Mouse (Mus musculus): ENCODE measurements at regions not wholly inside any gene's neighbourhood (a gene's known extent, or its start where the extent isn't known, plus 50 kb on each side); places are given as distances from the start of the nearest gene placed in this dataset.
A peak's percentile ranks its signal among the peaks of the same experiment; 100 is the strongest.

GRCm38 (mm10) chr5:75756168-75756567 lies 181.5 kb downstream of the Kit start:
- no peak overlapping the region for H3K9ac ChIP-seq (replicated peaks)
- H3K4me3 ChIP-seq (replicated peaks), result no peak overlapping the region
- no peak overlapping the region for H3K27ac ChIP-seq (replicated peaks)
- no peaks in the 10 kb centered on the region for H3K27me3 ChIP-seq (replicated peaks)
- ATAC-seq (ENCODE audit: low FRiP score), result no peak
- 66% methylated on average over 7 of the region's 7 CpGs for WGBS
- H3K4me2 ChIP-seq, result no peak overlapping the region
- H3K36me3 ChIP-seq, result no peaks in the 10 kb centered on the region
- no peaks in the 10 kb centered on the region for H3K9me3 ChIP-seq (replicated peaks)
- no peaks in the 10 kb centered on the region for H3K4me1 ChIP-seq

- ATAC-seq (ENCODE audit: low FRiP score), result no peak
- no peak overlapping the region for H3K4me3 ChIP-seq (replicated peaks)
- H3K27ac ChIP-seq (replicated peaks), result no peak overlapping the region
- WGBS, result 36% methylated on average over 7 of the region's 7 CpGs
- no peaks in the 10 kb centered on the region for H3K36me3 ChIP-seq
- H3K9ac ChIP-seq (replicated peaks), result no peak overlapping the region
- H3K4me2 ChIP-seq, result no peak overlapping the region
- H3K9me3 ChIP-seq (replicated peaks), result no peaks in the 10 kb centered on the region
- no peaks in the 10 kb centered on the region for H3K4me1 ChIP-seq
- H3K27me3 ChIP-seq (replicated peaks), result no peaks in the 10 kb centered on the region
Observed at GRCm38 (mm10) chr5:75754356-75754755, 179.6 kb downstream of the Kit start.

- Histone ChIP-seq H3K9me3 (replicated peaks) (no peaks in the 10 kb centered on the region), H3K9ac (replicated peaks) (no peak overlapping the region), H3K27ac (replicated peaks) (no peak overlapping the region), H3K4me2 (no peak overlapping the region), H3K27me3 (replicated peaks) (no peaks in the 10 kb centered on the region), H3K4me3 (replicated peaks) (no peak overlapping the region), H3K4me1 (peaks cover 10% of the 10 kb centered on the region), H3K36me3 (no peaks in the 10 kb centered on the region)
- ATAC-seq (ENCODE audit: low FRiP score), result no peak
- 78% methylated on average over 9 of the region's 9 CpGs for WGBS
Observed at GRCm38 (mm10) chr5:75745311-75745710, 170.6 kb downstream of the Kit start.

- H3K4me3 ChIP-seq (replicated peaks), result no peak overlapping the region
- no peaks in the 10 kb centered on the region for H3K36me3 ChIP-seq
- no peaks in the 10 kb centered on the region for H3K27me3 ChIP-seq (replicated peaks)
- no peak overlapping the region; the same call in 1 of the 2 replicates for H3K9ac ChIP-seq (replicated peaks)
- 0 out of 2 replicates have a peak overlapping the region, but pooled peaks have one; percentile 41 for H3K27ac ChIP-seq (replicated peaks)
- 13% methylated on average over 5 of the region's 6 CpGs for whole genome bisulfite sequencing
- ATAC-seq (ENCODE audit: low FRiP score), result no peak
- no peaks in the 10 kb centered on the region for H3K9me3 ChIP-seq (replicated peaks)
- no peak overlapping the region for H3K4me2 ChIP-seq
- peaks cover 10% of the 10 kb centered on the region for H3K4me1 ChIP-seq
Observed at GRCm38 (mm10) chr5:75744475-75745045, 169.8 kb downstream of the Kit start.

- Histone ChIP-seq H3K27me3 (replicated peaks) (no peaks in the 10 kb centered on the region), H3K36me3 (no peaks in the 10 kb centered on the region), H3K9ac (replicated peaks) (no peak overlapping the region), H3K9me3 (replicated peaks) (no peaks in the 10 kb centered on the region), H3K4me3 (replicated peaks) (no peak overlapping the region), H3K27ac (replicated peaks) (no peak overlapping the region), H3K4me1 (peaks cover 6% of the 10 kb centered on the region), H3K4me2 (no peak overlapping the region)
- WGBS, result 50% methylated on average over 8 of the region's 8 CpGs
- ATAC-seq (ENCODE audit: low FRiP score), result no peak
Observed at GRCm38 (mm10) chr5:75739336-75739735, 164.6 kb downstream of the Kit start.

GRCm38 (mm10) chr5:75738445-75738844 lies 163.7 kb downstream of the Kit start:
- no peak overlapping the region for H3K9ac ChIP-seq (replicated peaks)

GRCm38 (mm10) chr5:75737752-75738151 lies 163.0 kb downstream of the Kit start:
- Histone ChIP-seq H3K4me3 (replicated peaks) (no peak overlapping the region), H3K9ac (replicated peaks) (no peak overlapping the region), H3K4me1 (peaks cover 3% of the 10 kb centered on the region; the same call in 1 of the 2 replicates), H3K9me3 (replicated peaks) (no peaks in the 10 kb centered on the region), H3K4me2 (no peak overlapping the region), H3K36me3 (no peaks in the 10 kb centered on the region), H3K27me3 (replicated peaks) (no peaks in the 10 kb centered on the region), H3K27ac (replicated peaks) (peak overlapping the region; percentile 38; the same call in 1 of the 2 replicates)
- 82% methylated on average over 7 of the region's 7 CpGs for WGBS
- no peak for ATAC-seq (ENCODE audit: low FRiP score)

More at GRCm38 (mm10) chr5:75738445-75738844, 163.7 kb downstream of the Kit start:
- H3K4me3 ChIP-seq (replicated peaks), result no peak overlapping the region
- H3K27ac ChIP-seq (replicated peaks), result no peak overlapping the region
- no peak overlapping the region for H3K4me2 ChIP-seq
- WGBS, result 51% methylated on average over 2 of the region's 2 CpGs
- H3K4me1 ChIP-seq, result peaks cover 3% of the 10 kb centered on the region; the same call in 1 of the 2 replicates
- no peaks in the 10 kb centered on the region for H3K9me3 ChIP-seq (replicated peaks)
- H3K36me3 ChIP-seq, result no peaks in the 10 kb centered on the region
- no peak for ATAC-seq (ENCODE audit: low FRiP score)
- H3K27me3 ChIP-seq (replicated peaks), result no peaks in the 10 kb centered on the region

- H3K4me2 ChIP-seq, result no peak overlapping the region
- no peaks in the 10 kb centered on the region for H3K36me3 ChIP-seq
- H3K4me1 ChIP-seq, result peaks cover 3% of the 10 kb centered on the region; the same call in 1 of the 2 replicates
- ATAC-seq (ENCODE audit: low FRiP score), result no peak
- no peak overlapping the region for H3K27ac ChIP-seq (replicated peaks)
- H3K4me3 ChIP-seq (replicated peaks), result no peak overlapping the region
- no peaks in the 10 kb centered on the region for H3K27me3 ChIP-seq (replicated peaks)
- no peak overlapping the region for H3K9ac ChIP-seq (replicated peaks)
- H3K9me3 ChIP-seq (replicated peaks), result no peaks in the 10 kb centered on the region
Observed at GRCm38 (mm10) chr5:75736318-75736717, 161.6 kb downstream of the Kit start.

- WGBS, result 92% methylated on average over 14 of the region's 14 CpGs
- no peaks in the 10 kb centered on the region for H3K9me3 ChIP-seq (replicated peaks)
- no peaks in the 10 kb centered on the region for H3K27me3 ChIP-seq (replicated peaks)
- no peak overlapping the region for H3K27ac ChIP-seq (replicated peaks)
- H3K4me1 ChIP-seq, result peaks cover 7% of the 10 kb centered on the region
- no peak for ATAC-seq (ENCODE audit: low FRiP score)
- no peak overlapping the region for H3K4me2 ChIP-seq
- no peaks in the 10 kb centered on the region for H3K36me3 ChIP-seq
- H3K9ac ChIP-seq (replicated peaks), result no peak overlapping the region
- no peak overlapping the region for H3K4me3 ChIP-seq (replicated peaks)
Observed at GRCm38 (mm10) chr5:75734508-75734907, 159.8 kb downstream of the Kit start.

- H3K4me3 ChIP-seq (replicated peaks), result no peak overlapping the region
Observed at GRCm38 (mm10) chr5:75734043-75734442, 159.3 kb downstream of the Kit start.

GRCm38 (mm10) chr5:75731236-75731635 lies 156.5 kb downstream of the Kit start:
- 87% methylated on average over 4 of the region's 4 CpGs for WGBS
- Histone ChIP-seq H3K36me3 (no peaks in the 10 kb centered on the region), H3K4me2 (no peak overlapping the region), H3K27me3 (replicated peaks) (no peaks in the 10 kb centered on the region), H3K9me3 (replicated peaks) (no peaks in the 10 kb centered on the region), H3K4me3 (replicated peaks) (no peak overlapping the region), H3K27ac (replicated peaks) (no peak overlapping the region), H3K9ac (replicated peaks) (no peak overlapping the region), H3K4me1 (peaks cover 5% of the 10 kb centered on the region; the same call in 1 of the 2 replicates)
- ATAC-seq (ENCODE audit: low FRiP score), result no peak

More at GRCm38 (mm10) chr5:75734043-75734442, 159.3 kb downstream of the Kit start:
- 95% methylated on average over 6 of the region's 6 CpGs for WGBS
- Histone ChIP-seq H3K4me1 (peaks cover 7% of the 10 kb centered on the region), H3K27me3 (replicated peaks) (no peaks in the 10 kb centered on the region), H3K9ac (replicated peaks) (no peak overlapping the region), H3K4me2 (no peak overlapping the region), H3K36me3 (no peaks in the 10 kb centered on the region), H3K27ac (replicated peaks) (no peak overlapping the region), H3K9me3 (replicated peaks) (no peaks in the 10 kb centered on the region)
- no peak for ATAC-seq (ENCODE audit: low FRiP score)

GRCm38 (mm10) chr5:75730698-75731097 lies 156.0 kb downstream of the Kit start:
- Histone ChIP-seq H3K4me2 (no peak overlapping the region), H3K36me3 (no peaks in the 10 kb centered on the region), H3K9ac (replicated peaks) (no peak overlapping the region), H3K27ac (replicated peaks) (no peak overlapping the region), H3K4me3 (replicated peaks) (no peak overlapping the region), H3K4me1 (peaks cover 5% of the 10 kb centered on the region; the same call in 1 of the 2 replicates), H3K27me3 (replicated peaks) (no peaks in the 10 kb centered on the region), H3K9me3 (replicated peaks) (no peaks in the 10 kb centered on the region)
- ATAC-seq (ENCODE audit: low FRiP score), result no peak
- 78% methylated on average over 3 of the region's 3 CpGs for WGBS
